ENCODE assay signal across 16 mouse cellular contexts in genomic region chr4:68787642-68788041, GRCm38 (mm10).
"Had no signal": no experiment of that assay in that cellular context is flagged by ENCODE, and none has a peak within 500 bp of the region (broad histone marks: within the 10 kb centered on the region; RNA-seq: fewer than 3 reads in every experiment).

No protein-coding gene starts in this region.

- H3K4me1 ChIP-seq: lung, embryonic 15.5 days; megakaryocyte, embryonic 14.5 days; midbrain, embryonic 13.5 days; midbrain, embryonic 15.5 days; neural tube, embryonic 12.5 days; stomach, embryonic 15.5 days had no signal

- H3K4me3 ChIP-seq: lung, embryonic 15.5 days; megakaryocyte, embryonic 14.5 days; midbrain, embryonic 13.5 days; midbrain, embryonic 15.5 days; neural tube, embryonic 12.5 days; stomach, embryonic 15.5 days had no signal

- H3K9me3 ChIP-seq: lung, embryonic 15.5 days; megakaryocyte, embryonic 14.5 days; midbrain, embryonic 13.5 days; midbrain, embryonic 15.5 days; neural tube, embryonic 12.5 days; stomach, embryonic 15.5 days had no signal

- H3K27ac ChIP-seq: lung, embryonic 15.5 days; macrophage; midbrain, embryonic 13.5 days; midbrain, embryonic 15.5 days; neural tube, embryonic 12.5 days; stomach, embryonic 15.5 days; stomach, postnatal 0 days had no signal

- H3K36me3 ChIP-seq: lung, embryonic 15.5 days; midbrain, embryonic 13.5 days; midbrain, embryonic 15.5 days; neural tube, embryonic 12.5 days; stomach, embryonic 15.5 days had no signal

- ATAC-seq: lung, postnatal 0 days; midbrain, embryonic 13.5 days; midbrain, embryonic 15.5 days had no signal

- DNase-seq: lung, postnatal 14 days; lung, postnatal 36 days; right cerebral cortex, postnatal 14 days; thymus, adult 2 months; thymus, postnatal 25 days; thymus, postnatal 4 days had no signal

- H3K9ac ChIP-seq: lung, embryonic 15.5 days; midbrain, embryonic 13.5 days; midbrain, embryonic 15.5 days; neural tube, embryonic 12.5 days; stomach, embryonic 15.5 days had no signal

- H3K4me2 ChIP-seq: lung, embryonic 15.5 days; midbrain, embryonic 11.5 days; midbrain, embryonic 13.5 days; midbrain, embryonic 15.5 days; neural tube, embryonic 12.5 days; stomach, embryonic 15.5 days had no signal

- H3K27me3 ChIP-seq: lung, embryonic 15.5 days; megakaryocyte, embryonic 14.5 days; midbrain, embryonic 13.5 days; midbrain, embryonic 15.5 days; neural tube, embryonic 12.5 days; stomach, embryonic 15.5 days had no signal
